Comparison of ENCODE assay signal across 9 mouse cellular contexts in the genomic region with DNA sequence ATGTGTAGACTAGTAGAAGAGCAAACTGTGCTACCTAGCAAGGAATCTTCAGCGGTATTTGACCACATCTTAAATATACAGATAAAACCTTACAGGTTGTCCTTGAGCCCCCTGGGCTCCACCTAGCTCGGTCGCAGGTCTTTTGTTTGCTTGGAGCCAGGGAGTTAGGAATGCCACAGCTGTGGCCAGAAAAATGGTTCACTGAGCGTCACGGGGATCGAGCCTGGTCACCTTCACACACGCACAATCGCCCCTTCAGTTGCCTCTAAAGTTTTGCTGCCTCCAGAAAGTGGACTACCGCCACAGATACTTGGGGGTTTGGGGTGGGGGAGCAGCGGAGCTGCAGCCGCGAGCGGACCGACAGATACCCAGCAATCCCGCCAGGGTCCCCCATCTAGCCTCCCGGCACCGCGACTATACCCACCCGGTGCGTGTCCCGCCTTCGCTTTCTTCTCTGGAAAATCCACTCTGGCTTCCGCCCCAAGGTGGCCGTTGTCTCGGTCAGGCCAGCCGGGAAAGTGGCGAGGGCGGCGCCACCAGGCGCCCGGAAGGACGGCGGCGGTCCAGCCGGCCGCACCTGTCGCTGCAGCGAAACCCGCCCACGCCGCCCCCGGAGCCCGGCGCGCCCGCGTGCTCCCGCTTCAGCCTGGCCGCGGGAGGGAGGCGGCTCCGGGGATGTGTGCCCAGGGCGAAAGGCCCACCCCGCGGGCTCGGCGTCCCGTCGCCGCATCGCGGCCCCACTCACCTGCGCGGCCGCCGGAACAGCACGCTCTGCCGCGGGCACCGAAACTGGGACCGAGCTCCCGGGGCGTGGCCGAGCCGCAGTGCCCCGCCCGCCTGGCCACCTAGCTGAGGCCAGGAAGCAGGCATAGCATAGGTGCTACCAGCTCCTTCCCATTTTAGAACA. TPM values are rescaled to one million over a fixed set of nuclear protein-coding genes. Genes with fewer than 3 reads are reported as not detected.
A peak's percentile ranks its signal among the peaks of the same experiment; 100 is the strongest.
DNase-seq lines count a peak whose midpoint lies in the region; ATAC-seq and TF ChIP-seq lines count a peak whose summit lies in the region.
"Had no signal": no experiment of that assay in that cellular context is flagged by ENCODE, and none has a peak within 500 bp of the region (broad histone marks: within the 10 kb centered on the region; RNA-seq: fewer than 3 reads in every experiment).

A gene (minus strand): TSS at position 791 of the 907 bp plus-strand sequence.

- peak within 1 kb of the TSS; percentile 68 for H3K4me3 ChIP-seq in layer of hippocampus, adult 2 months
- H3K4me3 ChIP-seq in heart, embryonic 10.5 days = peak within 1 kb of the TSS; percentile 85
- H3K4me3 ChIP-seq in liver, embryonic 12.5 days = peak within 1 kb of the TSS; percentile 68
- H3K4me3 ChIP-seq in stomach, embryonic 14.5 days (ENCODE audit: low read depth, low read length) = peak within 1 kb of the TSS; percentile 53

- H3K27me3 ChIP-seq in heart, embryonic 10.5 days (ENCODE audit: insufficient read depth, poor library complexity, severe bottlenecking) = peaks cover 18% of the 10 kb centered on the region
- H3K27me3 ChIP-seq in liver, embryonic 12.5 days (replicated peaks) = peaks cover 12% of the 10 kb centered on the region; the same call in 1 of the 2 replicates
- no peaks in the 10 kb centered on the region for H3K27me3 ChIP-seq in stomach, embryonic 14.5 days (ENCODE audit: control insufficient read depth, insufficient read depth, low read length)

- peak; percentile 78 for ATAC-seq in liver, embryonic 12.5 days
- ATAC-seq in monocyte, adult 5-6 weeks (replicated peaks; ENCODE audit: insufficient number of reproducible peaks, low FRiP score, low TSS enrichment, poor library complexity, severe bottlenecking) = 0 out of 2 replicates have a peak, but pooled peaks have one; percentile 31
- peak; percentile 90 for ATAC-seq in stomach, embryonic 14.5 days (ENCODE audit: insufficient number of reproducible peaks, insufficient read depth, low FRiP score, low read depth)

- H3K4me2 ChIP-seq in liver, embryonic 12.5 days = peak within 1 kb of the TSS; percentile 89
- H3K4me2 ChIP-seq in stomach, embryonic 14.5 days (replicated peaks; ENCODE audit: low read depth, low read length) = peak within 1 kb of the TSS; percentile 81

- peak within 1 kb of the TSS; percentile 74 for H3K27ac ChIP-seq in layer of hippocampus, adult 2 months
- peak within 1 kb of the TSS; percentile 83 for H3K27ac ChIP-seq in heart, embryonic 10.5 days
- peak within 1 kb of the TSS; percentile 33; the same call in 1 of the 2 replicates for H3K27ac ChIP-seq in liver, embryonic 12.5 days
- H3K27ac ChIP-seq in stomach, embryonic 14.5 days (ENCODE audit: low read length) = peak within 1 kb of the TSS; percentile 71
- H3K27ac ChIP-seq: macrophage had no signal

- peaks cover 5% of the 10 kb centered on the region; the same call in 1 of the 2 replicates for H3K4me1 ChIP-seq in heart, embryonic 10.5 days
- peaks cover 12% of the 10 kb centered on the region for H3K4me1 ChIP-seq in liver, embryonic 12.5 days
- H3K4me1 ChIP-seq in stomach, embryonic 14.5 days (ENCODE audit: control insufficient read depth, insufficient read depth, low read length) = no peaks in the 10 kb centered on the region

- peak in 1 of 2 experiments; percentile 16 for DNase-seq in layer of hippocampus, adult 2 months (ENCODE audit: low spot score in 2 of 2)
- DNase-seq in layer of hippocampus, adult 11-12 months (ENCODE audit: low spot score) = no peak
- DNase-seq in embryo, embryonic 11 days = peak; percentile 50
- DNase-seq in heart, embryonic 10.5 days (ENCODE audit: low spot score) = peak; percentile 75
- peak; percentile 66 to 75 for DNase-seq in kidney, adult 8-10 months

- H3K36me3 ChIP-seq in heart, embryonic 10.5 days = peaks cover 37% of the 10 kb centered on the region
- H3K36me3 ChIP-seq in liver, embryonic 12.5 days = peaks cover 48% of the 10 kb centered on the region
- peaks cover 7% of the 10 kb centered on the region for H3K36me3 ChIP-seq in stomach, embryonic 14.5 days (ENCODE audit: control insufficient read depth, insufficient read depth, low read length)

- WGBS in heart, embryonic 10.5 days = 2% methylated on average over 77 of the region's 77 CpGs
- WGBS in liver, embryonic 12.5 days (ENCODE audit: insufficient replicate concordance) = 5% methylated on average over 77 of the region's 77 CpGs
- 2% methylated on average over 77 of the region's 77 CpGs for WGBS in stomach, embryonic 14.5 days

- no peaks in the 10 kb centered on the region for H3K9me3 ChIP-seq in heart, embryonic 10.5 days
- H3K9me3 ChIP-seq in liver, embryonic 12.5 days (replicated peaks) = no peaks in the 10 kb centered on the region
- H3K9me3 ChIP-seq in stomach, embryonic 14.5 days (ENCODE audit: control insufficient read depth, low read depth, low read length) = no peaks in the 10 kb centered on the region

- peak; percentile 23; the same call in 1 of the 2 replicates for TF ChIP-seq CTCF in layer of hippocampus, adult 2 months (conservative IDR thresholded peaks at IDR 0.05)

- peak within 1 kb of the TSS; percentile 71 for H3K9ac ChIP-seq in liver, embryonic 12.5 days
- H3K9ac ChIP-seq in stomach, embryonic 14.5 days (replicated peaks; ENCODE audit: low read depth, low read length) = peak within 1 kb of the TSS; percentile 42

RNA-seq across cellular contexts. Expression of the gene that starts here (rescaled TPM):
- total RNA-seq in layer of hippocampus, adult 2 months (2021) = 1 to 10 TPM; 1.3 to 1.6 TPM
- 3.7 and 5.3 TPM in 2 replicates for polyA plus RNA-seq in heart, embryonic 10.5 days (2016; fragmentation: Nextera tagmentation; extraction: Ambion mirVana)
- 6.2 and 7.1 TPM in 2 replicates for polyA plus RNA-seq in liver, embryonic 12.5 days (2016; fragmentation: Nextera tagmentation; extraction: Ambion mirVana)
- 0.86 to 3.1 TPM (median 2.8 TPM) in 3 replicates for total RNA-seq in monocyte, adult 5-6 weeks (2017)
- 16.8 and 20.8 TPM in 2 replicates for polyA plus RNA-seq in stomach, embryonic 14.5 days (2014; fragmentation: Nextera tagmentation; extraction: Ambion mirVana)

Comparison
In these comparisons a context has a peak if more than half of its experiments do, and no peak if none do; other contexts are left out.
1. H3K27ac ChIP-seq: peak in every context shown above with its lines; median percentile 83 in heart, embryonic 10.5 days; 74 in layer of hippocampus, adult 2 months; 71 in stomach, embryonic 14.5 days; 33 in liver, embryonic 12.5 days.
2. ATAC-seq: peak in every context shown above with its lines; median percentile 90 in stomach, embryonic 14.5 days; 78 in liver, embryonic 12.5 days; 31 in monocyte, adult 5-6 weeks.